Mouse (Mus musculus) C2C12 (cell line): ENCODE measurements around the gene Ifi205.
"Not testable (repeated sequence)": the region's sequence is repeated elsewhere in the genome, so short reads cannot be mapped to it uniquely, and the experiment has no call there.

Experiments used
- CEBPB ChIP-seq: IDR thresholded peaks from one replicate; pipeline ENCODE4 v1.6.1; 2011; ENCODE audit warnings: low read depth, mild to moderate bottlenecking, control low read depth, moderate library complexity
- CTCF ChIP-seq: IDR thresholded peaks from one replicate; pipeline ENCODE4 v1.5.1; 2011; ENCODE audit not compliant: control insufficient read depth, insufficient read depth, insufficient read length
- FOSL1 ChIP-seq: IDR thresholded peaks from one replicate; pipeline ENCODE4 v1.8.0; 2011; ENCODE audit warnings: mild to moderate bottlenecking, low read length; ENCODE audit not compliant: poor library complexity, insufficient read depth, severe bottlenecking
- MAX ChIP-seq: IDR thresholded peaks from one replicate; pipeline ENCODE4 v1.6.1; 2011; ENCODE audit warnings: mild to moderate bottlenecking, control low read depth
- MYOD1 ChIP-seq: IDR thresholded peaks from one replicate; pipeline ENCODE4 v1.6.1; 2011; ENCODE audit warnings: low read depth; ENCODE audit not compliant: control insufficient read depth, insufficient read length
- MYOG ChIP-seq: IDR thresholded peaks from one replicate; pipeline ENCODE4 v1.6.1; 2011; ENCODE audit not compliant: control insufficient read depth, insufficient read length; ENCODE audit errors: extremely low read depth
- USF1 ChIP-seq: IDR thresholded peaks from one replicate; pipeline ENCODE4 v1.6.1; 2011; ENCODE audit warnings: low read depth, mild to moderate bottlenecking, control low read depth, moderate library complexity

- TF ChIP-seq CTCF, MAX, MYOD1, MYOG, USF1, CEBPB, FOSL1: not testable (repeated sequence)
Measured at GRCm38 (mm10) chr1:173982694-173983305, 48.8 kb downstream of the Ifi205 start, which contains the start of gene Ifi202b.
